Mouse (Mus musculus): ENCODE measurements around the gene Dtwd1.
"Not testable (repeated sequence)": the region's sequence is repeated elsewhere in the genome, so short reads cannot be mapped to it uniquely, and the experiment has no call there.

Gene Dtwd1

DNA sequence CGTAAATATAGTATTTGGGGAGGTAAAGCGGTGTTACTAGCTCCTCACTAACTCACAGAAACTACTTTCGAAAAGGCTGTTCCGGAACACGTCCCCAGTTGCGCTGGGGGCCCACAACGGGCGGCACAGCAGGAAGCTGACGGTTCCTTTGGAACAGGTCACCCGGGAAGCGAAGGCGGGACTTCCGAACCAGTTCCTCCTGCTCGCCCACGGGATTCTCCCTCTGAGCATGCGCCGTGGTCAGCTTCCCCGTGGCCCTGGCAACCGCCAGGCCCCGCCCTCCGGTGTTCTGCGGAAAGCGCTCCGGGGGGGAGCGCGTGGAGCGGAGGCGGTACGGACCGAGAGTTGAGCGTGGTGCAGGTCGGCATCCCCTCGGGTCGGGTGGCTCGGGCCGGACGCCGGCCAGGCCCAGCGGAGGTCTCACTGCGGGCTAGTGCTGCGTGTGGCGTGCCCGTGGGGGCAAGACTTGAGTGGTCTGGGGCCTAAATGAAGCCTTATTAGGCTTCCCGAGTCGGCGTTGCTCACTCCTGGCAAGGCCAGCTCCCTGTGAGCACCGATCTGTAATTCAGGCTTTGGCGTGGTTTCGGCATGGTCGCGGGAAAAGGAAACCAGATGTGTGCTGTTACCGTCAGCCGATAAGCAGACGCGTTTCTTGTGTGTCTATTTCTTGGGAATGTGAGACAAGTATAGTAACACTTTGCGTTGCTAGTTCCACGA is at the start of gene Dtwd1, which contains the start of gene Fam227b:
Gene Dtwd1, plus strand, starts transcription at position 287 of the 717 bp plus-strand sequence.
Gene Fam227b, minus strand, starts transcription at position 150 of the 717 bp plus-strand sequence.
- peak; percentile 98 to 99 for DNase-seq (ENCODE audit: low spot score in 2 of 2)

DNA sequence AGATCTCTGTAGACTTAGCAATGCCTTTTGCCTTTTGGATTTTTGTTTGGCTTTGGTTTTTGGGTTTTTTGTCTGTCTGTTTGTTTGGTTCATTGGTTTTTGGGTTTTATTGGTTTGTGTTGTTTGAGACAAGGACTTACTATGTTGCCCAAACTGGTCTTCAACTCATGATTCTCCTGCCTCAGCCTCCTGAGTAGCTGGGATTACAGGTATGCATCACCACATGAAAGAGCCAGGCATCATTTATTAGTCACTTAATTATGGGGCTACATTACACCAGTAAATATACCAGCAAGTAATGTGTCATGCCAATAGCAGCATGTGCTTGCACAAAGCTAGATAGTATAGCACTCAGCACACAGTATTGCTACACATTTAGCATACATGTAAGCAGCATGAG is 4.2 kb upstream of the Dtwd1 start:
- DNase-seq (ENCODE audit: low spot score in 2 of 2), result no peak

DNA sequence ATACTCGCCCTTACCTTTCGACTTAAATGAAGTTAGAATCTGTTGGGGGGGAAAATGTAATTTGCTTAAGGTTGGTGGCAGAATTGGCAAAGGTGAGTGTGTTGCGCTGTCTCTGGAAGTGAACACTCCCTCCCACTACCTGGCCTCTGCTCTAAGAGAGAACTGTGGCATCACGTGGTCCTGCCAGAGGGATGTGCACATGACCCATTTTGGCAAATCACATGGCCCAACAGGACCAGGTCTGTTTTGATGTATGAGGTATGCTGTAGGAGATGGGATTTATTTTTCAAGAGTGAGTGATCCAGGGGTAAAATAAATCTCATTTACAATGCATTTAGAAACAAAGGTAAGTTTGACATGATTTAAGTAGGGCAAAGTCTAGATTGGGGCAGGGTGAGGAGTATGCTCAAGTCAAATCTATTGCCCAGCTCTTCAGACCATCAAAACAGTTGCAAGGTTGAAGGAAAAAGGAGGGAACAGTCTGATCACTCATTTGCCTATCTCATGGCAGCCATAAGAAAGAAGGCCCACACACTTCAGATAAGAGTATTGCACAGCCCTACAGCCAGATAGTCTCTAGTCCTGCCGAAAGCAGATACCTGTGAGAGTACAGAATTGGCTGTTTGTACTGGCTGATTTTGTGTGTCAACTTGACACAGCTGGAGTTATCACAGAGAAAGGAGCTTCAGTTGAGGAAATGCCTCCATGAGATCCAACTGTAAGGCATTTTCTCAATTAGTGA is 13.5 kb downstream of the Dtwd1 start:
- no peak for DNase-seq (ENCODE audit: low spot score in 2 of 2)

DNA sequence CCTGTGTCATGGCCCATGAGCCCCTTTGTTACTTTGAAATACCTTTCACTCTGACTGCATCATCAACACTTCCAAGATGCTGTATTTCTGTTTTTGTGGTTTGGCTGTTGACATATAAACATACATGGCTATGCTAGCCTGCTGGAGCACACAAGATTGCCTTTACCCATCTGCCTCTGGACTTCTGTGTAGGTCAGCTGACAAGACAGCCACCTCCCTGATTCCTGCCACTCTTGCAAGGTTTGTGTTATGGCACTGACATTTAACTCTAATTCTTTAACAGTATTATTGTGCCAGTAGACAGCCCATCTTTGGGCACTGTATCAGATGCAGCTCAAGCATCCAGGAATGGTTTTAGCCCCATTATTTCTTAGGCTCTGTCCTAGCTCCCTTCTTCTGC is 14.4 kb downstream of the Dtwd1 start:
- DNase-seq (ENCODE audit: low spot score in 2 of 2), result no peak

DNA sequence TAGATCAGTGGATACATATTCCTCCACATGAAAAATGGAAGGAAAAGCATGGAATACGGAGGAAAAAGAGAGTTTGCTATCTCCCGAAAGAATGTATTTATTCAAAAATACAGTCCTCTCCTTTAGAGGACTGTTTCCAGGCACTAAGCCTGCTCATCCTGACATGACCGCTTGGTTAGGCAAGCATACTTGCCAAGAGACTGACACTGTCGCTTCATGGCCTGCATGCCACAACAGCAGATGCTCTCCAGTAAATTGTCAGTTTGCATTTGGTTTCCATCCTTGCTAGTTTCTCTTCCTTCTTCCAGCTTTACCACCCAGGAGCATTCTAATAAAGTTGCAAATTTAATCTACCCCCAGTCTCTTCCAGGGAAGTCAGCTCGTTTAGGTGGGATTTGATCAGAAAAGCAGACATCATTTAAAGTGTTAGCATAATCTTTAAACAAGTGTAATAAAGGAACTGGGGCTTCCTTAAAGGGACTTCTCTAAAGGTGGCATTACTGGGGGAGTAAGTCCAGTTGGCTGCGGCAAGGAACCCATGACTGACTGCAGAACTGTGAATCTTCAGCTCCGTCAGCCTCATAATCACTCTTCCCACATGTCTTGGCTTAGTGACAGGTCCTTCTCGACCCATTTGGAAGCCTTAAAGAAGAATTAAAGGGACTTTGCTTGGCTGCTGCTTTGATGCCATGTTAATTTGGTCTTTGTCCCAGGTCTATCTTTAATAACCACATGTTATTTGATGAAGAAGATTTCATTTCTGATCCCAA is 15.1 kb downstream of the Dtwd1 start:
- DNase-seq (ENCODE audit: low spot score in 2 of 2), result no peak

DNA sequence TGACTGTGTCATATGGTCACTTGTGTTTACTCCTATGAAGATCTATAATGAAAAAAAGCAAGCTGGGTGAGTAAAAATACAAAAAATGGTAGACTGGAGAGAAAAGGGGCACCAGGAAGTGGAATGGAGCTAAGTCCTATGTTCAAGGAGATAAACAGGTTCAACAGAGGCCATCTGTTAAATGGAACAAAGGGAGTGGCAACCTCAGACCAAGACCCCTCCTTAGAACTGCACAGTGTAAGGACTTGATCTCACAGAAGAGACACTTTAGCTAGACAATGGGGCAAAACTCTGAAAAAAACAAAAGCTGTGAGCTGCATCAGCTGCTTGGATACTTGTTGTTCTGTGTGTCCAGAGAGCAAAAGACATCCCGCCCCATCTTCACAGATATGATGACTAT is 19.5 kb downstream of the Dtwd1 start:
- DNase-seq (ENCODE audit: low spot score in 2 of 2), result no peak

DNA sequence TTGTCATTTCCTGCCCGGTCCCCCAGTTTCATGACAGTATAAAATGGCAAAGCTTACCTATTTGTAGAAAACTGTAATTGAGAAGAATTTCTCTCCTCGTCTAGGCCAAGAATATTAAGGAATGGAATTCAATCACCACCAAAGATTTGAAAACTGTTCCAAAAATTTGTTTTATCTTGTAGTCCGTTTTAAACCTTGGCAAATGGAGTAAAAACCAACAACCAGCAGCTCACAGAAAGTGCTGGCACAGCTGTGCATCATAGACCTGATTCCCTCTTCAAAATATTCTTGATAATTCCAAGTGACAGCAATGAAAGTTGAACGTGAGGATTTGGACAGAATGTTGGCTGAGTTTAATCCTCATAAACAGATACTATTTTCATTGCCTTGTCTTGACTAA is 39.4 kb downstream of the Dtwd1 start:
- DNase-seq (ENCODE audit: low spot score in 2 of 2), result no peak

DNA sequence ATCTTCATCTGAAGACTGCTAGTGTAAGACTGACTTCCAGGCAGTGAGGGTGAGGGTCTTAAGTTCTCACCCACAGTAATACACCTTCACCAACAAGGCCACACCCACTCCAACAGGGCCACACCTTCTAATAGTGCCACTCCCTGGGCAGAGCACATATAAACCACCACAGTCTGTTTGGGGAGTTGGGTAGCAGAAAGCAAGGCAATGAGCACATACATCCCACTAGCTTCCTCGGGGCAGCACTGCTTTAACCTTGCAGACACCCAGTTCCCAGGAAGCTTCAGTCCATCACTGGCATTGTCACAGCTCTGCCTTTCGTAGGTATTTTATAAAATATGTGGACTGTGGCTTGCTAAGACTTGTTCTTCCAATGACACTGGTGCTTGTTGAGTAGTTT is 40.2 kb downstream of the Dtwd1 start:
- DNase-seq (ENCODE audit: low spot score in 2 of 2), result no peak

DNA sequence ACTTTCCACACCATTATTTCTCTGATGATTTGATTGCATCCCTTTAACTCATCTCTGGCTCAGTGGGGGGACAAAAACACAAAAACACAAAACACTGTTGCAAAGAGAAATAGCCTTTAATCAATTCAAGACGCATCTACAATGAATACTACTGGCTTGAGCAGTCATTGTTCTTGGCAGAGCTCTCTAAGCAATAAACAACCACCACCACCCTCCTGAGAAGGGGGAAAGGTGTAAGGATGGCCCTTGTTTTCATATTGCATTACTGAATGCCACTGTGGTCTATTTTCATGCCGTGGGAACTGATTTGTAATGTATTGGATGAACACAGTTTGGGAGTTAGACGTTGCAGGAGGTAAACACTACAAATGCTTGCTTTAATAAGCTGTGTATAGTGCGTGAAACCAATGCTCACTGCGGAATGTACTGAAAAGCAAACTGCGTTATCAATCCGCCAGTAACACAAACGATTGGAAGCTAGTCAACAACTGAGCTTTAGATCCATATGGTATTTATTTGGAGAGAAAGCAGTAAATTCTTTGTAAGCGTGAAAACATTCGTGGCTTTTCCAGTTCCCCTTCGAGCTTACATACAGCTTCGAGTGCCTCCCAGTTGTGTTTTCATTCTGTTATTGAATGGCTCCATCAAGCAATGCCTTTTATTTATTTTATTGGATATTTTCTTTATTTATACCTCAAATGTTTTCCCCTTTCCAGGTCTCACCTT is 43.9 kb downstream of the Dtwd1 start:
- DNase-seq (ENCODE audit: low spot score in 2 of 2), result no peak

DNA sequence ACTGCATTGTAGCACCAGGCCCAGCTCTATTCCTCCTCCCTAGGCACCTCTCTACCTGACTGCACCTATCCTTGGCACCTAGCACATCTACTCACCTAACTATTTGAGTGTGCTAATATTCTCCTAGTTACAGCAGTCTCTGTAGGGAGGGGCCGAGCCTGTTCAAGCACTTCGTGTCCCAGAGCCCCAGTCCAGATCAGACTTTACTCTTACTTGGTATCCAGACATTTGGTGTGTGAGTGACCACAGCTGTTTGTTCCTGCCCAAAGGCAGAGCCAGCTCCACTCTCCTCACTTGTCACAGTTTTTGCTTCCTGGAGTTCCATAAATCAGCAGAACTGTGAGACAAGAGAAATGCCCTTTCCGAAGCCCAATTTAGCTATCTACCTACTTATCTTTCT is 47.0 kb downstream of the Dtwd1 start:
- no peak for DNase-seq (ENCODE audit: low spot score in 2 of 2)

DNA sequence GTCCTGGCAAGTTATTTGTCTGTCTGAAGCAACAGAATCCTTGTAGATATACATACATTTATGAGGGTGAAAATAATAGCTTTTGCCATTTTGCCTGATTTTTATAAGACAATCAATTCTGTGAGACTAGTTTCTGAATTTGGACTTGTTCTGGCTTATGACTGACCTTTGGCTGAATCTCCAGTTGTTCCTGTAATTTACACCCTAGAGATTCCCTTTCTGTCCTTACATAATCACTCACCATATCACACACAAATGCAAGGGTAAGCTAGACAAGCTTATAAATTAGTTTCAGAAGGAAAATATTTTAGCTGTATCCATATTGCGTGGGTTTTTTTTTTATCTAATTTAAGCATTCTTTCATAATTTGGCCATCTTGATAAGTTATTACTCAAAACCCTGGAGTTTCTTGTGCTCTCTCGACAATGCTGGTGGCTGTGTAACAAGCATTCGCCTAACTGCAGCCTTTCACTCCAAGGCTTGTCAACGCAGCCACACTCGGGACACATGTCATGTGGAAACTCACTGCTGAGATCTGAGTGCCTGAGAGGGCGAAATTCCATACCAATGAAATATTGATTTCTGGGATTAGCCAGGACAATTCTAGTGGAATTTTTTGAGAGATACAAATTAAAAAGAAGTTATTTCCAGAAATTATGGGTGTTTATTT is 59.2 kb downstream of the Dtwd1 start:
- no peak for DNase-seq (ENCODE audit: low spot score in 2 of 2)

DNA sequence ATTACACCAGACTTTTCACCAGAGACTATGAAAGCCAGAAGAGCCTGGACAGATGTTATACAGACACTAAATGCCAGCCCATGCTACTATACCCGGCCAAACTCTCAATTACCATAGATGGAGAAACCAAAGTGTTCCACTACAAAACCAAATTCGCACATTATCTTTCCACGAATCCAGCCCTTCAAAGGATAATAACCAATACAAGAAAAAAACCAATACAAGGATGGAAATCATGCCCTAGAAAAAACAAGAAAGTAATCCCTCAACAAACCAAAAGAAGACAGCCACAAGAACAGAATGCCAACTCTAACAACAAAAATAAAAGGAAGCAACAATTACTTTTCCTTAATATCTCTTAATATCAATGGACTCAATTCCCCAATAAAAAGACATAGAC is 62.9 kb downstream of the Dtwd1 start, which contains the start of gene Gm17555:
Gene Gm17555, plus strand, starts transcription at position 301 of the 400 bp plus-strand sequence.
- not testable (repeated sequence) for DNase-seq (ENCODE audit: low spot score in 2 of 2)
